ENCODE assay signal across 15 mouse cellular contexts in genomic region chr12:56692536-56692935, GRCm38 (mm10). TPM values are rescaled to one million over a fixed set of nuclear protein-coding genes. Genes with fewer than 3 reads are reported as not detected.
A peak's percentile ranks its signal among the peaks of the same experiment; 100 is the strongest.
DNase-seq lines count a peak whose midpoint lies in the region; ATAC-seq and TF ChIP-seq lines count a peak whose summit lies in the region.
"Had no signal": no experiment of that assay in that cellular context is flagged by ENCODE, and none has a peak within 500 bp of the region (broad histone marks: within the 10 kb centered on the region; RNA-seq: fewer than 3 reads in every experiment).

No protein-coding gene starts in this region.

- no peak for ATAC-seq in intestine, embryonic 14.5 days (replicated peaks; ENCODE audit: low FRiP score, low TSS enrichment, low read depth)
- ATAC-seq in intestine, embryonic 15.5 days, result no peak
- ATAC-seq in stomach, embryonic 16.5 days (ENCODE audit: insufficient read depth, low FRiP score), result no peak
- no peak for ATAC-seq in forebrain, embryonic 11.5 days (replicated peaks; ENCODE audit: low FRiP score)
- ATAC-seq: forebrain, postnatal 0 days had no signal

- TF ChIP-seq CTCF in thymus, adult 2 months (IDR thresholded peaks at IDR 0.05; ENCODE audit: borderline replicate concordance, control insufficient read depth, extremely low read depth, insufficient read depth, low read length, poor library complexity), result no peak

- H3K36me3 ChIP-seq in intestine, embryonic 14.5 days (ENCODE audit: control insufficient read depth, insufficient read depth, low read length), result no peaks in the 10 kb centered on the region
- no peaks in the 10 kb centered on the region for H3K36me3 ChIP-seq in intestine, embryonic 15.5 days
- no peaks in the 10 kb centered on the region for H3K36me3 ChIP-seq in thymus, adult 2 months (ENCODE audit: control insufficient read depth, insufficient read depth, low read length)
- no peaks in the 10 kb centered on the region for H3K36me3 ChIP-seq in stomach, embryonic 16.5 days (ENCODE audit: control insufficient read depth, insufficient read depth, low read length)
- H3K36me3 ChIP-seq in forebrain, embryonic 11.5 days (ENCODE audit: control insufficient read depth, insufficient read depth, low read length), result no peaks in the 10 kb centered on the region
- H3K36me3 ChIP-seq: G1E had no signal

- no peak overlapping the region for H3K27ac ChIP-seq in intestine, embryonic 14.5 days (ENCODE audit: low read depth)
- H3K27ac ChIP-seq in intestine, embryonic 15.5 days, result no peak overlapping the region
- no peak overlapping the region for H3K27ac ChIP-seq in thymus, adult 2 months (ENCODE audit: control insufficient read depth, insufficient read depth, low read length)
- no peak overlapping the region for H3K27ac ChIP-seq in stomach, embryonic 16.5 days (ENCODE audit: low read length)
- no peak overlapping the region for H3K27ac ChIP-seq in forebrain, embryonic 11.5 days (ENCODE audit: low read depth, low read length)
- H3K27ac ChIP-seq: liver, embryonic 14.5 days had no signal

- H3K4me1 ChIP-seq in intestine, embryonic 14.5 days (replicated peaks; ENCODE audit: control insufficient read depth, insufficient read depth, low read length), result peaks cover 8% of the 10 kb centered on the region; the same call in 1 of the 2 replicates
- peaks cover 28% of the 10 kb centered on the region for H3K4me1 ChIP-seq in intestine, embryonic 15.5 days (replicated peaks)
- H3K4me1 ChIP-seq in thymus, adult 2 months (replicated peaks; ENCODE audit: control insufficient read depth, insufficient read depth, low read length), result no peaks in the 10 kb centered on the region
- H3K4me1 ChIP-seq in stomach, embryonic 16.5 days (ENCODE audit: control insufficient read depth, insufficient read depth, low read length), result peaks cover 17% of the 10 kb centered on the region
- peaks cover 4% of the 10 kb centered on the region for H3K4me1 ChIP-seq in forebrain, embryonic 11.5 days (replicated peaks; ENCODE audit: control insufficient read depth, insufficient read depth, low read length)

- no peaks in the 10 kb centered on the region for H3K9me3 ChIP-seq in intestine, embryonic 14.5 days (ENCODE audit: control insufficient read depth, low read length)
- H3K9me3 ChIP-seq in intestine, embryonic 15.5 days, result no peaks in the 10 kb centered on the region
- no peaks in the 10 kb centered on the region for H3K9me3 ChIP-seq in stomach, embryonic 16.5 days (replicated peaks; ENCODE audit: control insufficient read depth, low read length)
- no peaks in the 10 kb centered on the region for H3K9me3 ChIP-seq in forebrain, embryonic 11.5 days (ENCODE audit: control insufficient read depth, low read length)

- H3K9ac ChIP-seq in intestine, embryonic 14.5 days (ENCODE audit: low read length), result no peak overlapping the region
- H3K9ac ChIP-seq in intestine, embryonic 15.5 days, result no peak overlapping the region
- H3K9ac ChIP-seq in stomach, embryonic 16.5 days (ENCODE audit: low read length), result peak overlapping the region; percentile 29; the same call in 1 of the 2 replicates
- no peak overlapping the region for H3K9ac ChIP-seq in forebrain, embryonic 11.5 days (ENCODE audit: low read length)
- H3K9ac ChIP-seq: forebrain, postnatal 0 days; liver, embryonic 14.5 days had no signal

- no peak overlapping the region for H3K4me2 ChIP-seq in intestine, embryonic 14.5 days (ENCODE audit: low read length)
- no peak overlapping the region for H3K4me2 ChIP-seq in intestine, embryonic 15.5 days (replicated peaks)
- 0 out of 2 replicates have a peak overlapping the region, but pooled peaks have one; percentile 10 for H3K4me2 ChIP-seq in stomach, embryonic 16.5 days (ENCODE audit: low read depth, low read length)
- no peak overlapping the region for H3K4me2 ChIP-seq in forebrain, embryonic 11.5 days (ENCODE audit: low read depth, low read length, severe bottlenecking)

- no peak for TF ChIP-seq POLR2A in thymus, adult 2 months (IDR thresholded peaks at IDR 0.05; ENCODE audit: control insufficient read depth, extremely low read depth, insufficient read depth, low read length, poor library complexity)

- no peak overlapping the region for H3K4me3 ChIP-seq in intestine, embryonic 14.5 days (ENCODE audit: low read depth, low read length)
- H3K4me3 ChIP-seq in intestine, embryonic 15.5 days (replicated peaks), result no peak overlapping the region
- H3K4me3 ChIP-seq in thymus, adult 2 months (ENCODE audit: control insufficient read depth, insufficient read depth, low read length), result peak overlapping the region; percentile 5; the same call in 1 of the 2 replicates
- H3K4me3 ChIP-seq in stomach, embryonic 16.5 days (replicated peaks; ENCODE audit: low read length), result peak overlapping the region; percentile 9; the same call in 1 of the 2 replicates
- no peak overlapping the region for H3K4me3 ChIP-seq in forebrain, embryonic 11.5 days (ENCODE audit: low read depth, low read length)

- DNase-seq in embryo, embryonic 10 days (ENCODE audit: low spot score), result peak; percentile 66
- DNase-seq in embryo, embryonic 9.5 days (ENCODE audit: extremely low spot score), result no peak
- peak; percentile 72 for DNase-seq in intestine, embryonic 14.5 days (ENCODE audit: low spot score)
- no peak for DNase-seq in thymus, adult 2 months
- DNase-seq in thymus, adult 18-20 months, result no peak
- DNase-seq in forebrain, embryonic 11.5 days (ENCODE audit: low spot score), result no peak
- DNase-seq: cerebellum, postnatal 36 days; forebrain, postnatal 0 days; gastrocnemius, postnatal 36 days; kidney, adult 8-10 months had no signal

- peaks cover 100% of the 10 kb centered on the region for H3K27me3 ChIP-seq in intestine, embryonic 14.5 days (replicated peaks; ENCODE audit: control insufficient read depth, insufficient read depth, low read length)
- H3K27me3 ChIP-seq in intestine, embryonic 15.5 days (replicated peaks), result peaks cover 99% of the 10 kb centered on the region
- H3K27me3 ChIP-seq in thymus, adult 2 months (ENCODE audit: control insufficient read depth, insufficient read depth, low read length), result peaks cover 14% of the 10 kb centered on the region
- peaks cover 89% of the 10 kb centered on the region for H3K27me3 ChIP-seq in stomach, embryonic 16.5 days (ENCODE audit: control insufficient read depth, insufficient read depth, low read length)
- peaks cover 98% of the 10 kb centered on the region for H3K27me3 ChIP-seq in forebrain, embryonic 11.5 days (ENCODE audit: control insufficient read depth, insufficient read depth, low read length)

- WGBS in intestine, embryonic 14.5 days, result 6% methylated on average over 19 of the region's 19 CpGs
- WGBS in intestine, embryonic 15.5 days, result 5% methylated on average over 19 of the region's 19 CpGs
- 8% methylated on average over 19 of the region's 19 CpGs for WGBS in thymus, adult 2 months
- WGBS in stomach, embryonic 16.5 days, result 17% methylated on average over 19 of the region's 19 CpGs
- under 1% methylated on average over 19 of the region's 19 CpGs for WGBS in forebrain, embryonic 11.5 days

RNA-seq across cellular contexts. Expression of gene Pax9, which starts 1.0 kb away (rescaled TPM):
- not detected in 2 replicates for polyA plus RNA-seq in intestine, embryonic 14.5 days (2014; fragmentation: Nextera tagmentation; extraction: Ambion mirVana)
- polyA plus RNA-seq in intestine, embryonic 15.5 days (2015; fragmentation: Nextera tagmentation; extraction: Ambion mirVana), result 0.04 TPM in 1 of 2 replicates, not detected in the other
- polyA plus RNA-seq in thymus, adult 2 months (2012; rRNA removed), result 13.8 and 15.2 TPM in 2 replicates
- polyA plus RNA-seq in stomach, embryonic 16.5 days (2015; fragmentation: Nextera tagmentation; extraction: Ambion mirVana), result 2.8 and 3.9 TPM in 2 replicates
- polyA plus RNA-seq in forebrain, embryonic 11.5 days (2014; fragmentation: Nextera tagmentation; extraction: Ambion mirVana), result 0.07 and 0.39 TPM in 2 replicates
- polyA plus RNA-seq: forebrain, postnatal 0 days; small intestine, adult 2 months had no signal

Comparison
In these comparisons a context has a peak if more than half of its experiments do, and no peak if none do; other contexts are left out.
1. DNase-seq: peak in embryo, embryonic 10 days (single experiment) and intestine, embryonic 14.5 days (single experiment); none in embryo, embryonic 9.5 days (single experiment), thymus, adult 2 months (single experiment), thymus, adult 18-20 months (0 of 2) and forebrain, embryonic 11.5 days (single experiment).
2. H3K4me3 ChIP-seq: peak in thymus, adult 2 months (single experiment) and stomach, embryonic 16.5 days (single experiment); none in intestine, embryonic 14.5 days (single experiment), intestine, embryonic 15.5 days (single experiment) and forebrain, embryonic 11.5 days (single experiment).